Mouse (Mus musculus): ENCODE data around the gene Grk4. TPM values are rescaled to one million over a fixed set of nuclear protein-coding genes. Genes with fewer than 3 reads are reported as not detected.
"Not testable (repeated sequence)": the region's sequence is repeated elsewhere in the genome, so short reads cannot be mapped to it uniquely, and the experiment has no call there.

Gene Grk4
- polyA plus RNA-seq, 1 experiment from 2014 or later = 2.0 TPM

- Histone ChIP-seq H3K9me3 (ENCODE audit: control insufficient read depth, low read length) (no peaks in the 10 kb centered on the region), H3K27ac (replicated peaks in 1 of 2; ENCODE audit: control insufficient read depth in 1 of 2, insufficient read depth in 1 of 2, low read depth in 2 of 2, low read length in 2 of 2) (no peak overlapping the region), H3K4me1 (ENCODE audit: control insufficient read depth in 2 of 2, insufficient read depth in 2 of 2, low read length in 2 of 2) (no peaks in the 10 kb centered on the region), H3K27me3 (ENCODE audit: control insufficient read depth, insufficient read depth, low read length) (no peaks in the 10 kb centered on the region), H3K9ac (ENCODE audit: low read length) (no peak overlapping the region), H3K4me2 (ENCODE audit: low read length) (no peak overlapping the region), H3K4me3 (ENCODE audit: control insufficient read depth in 1 of 2, insufficient read depth in 1 of 2, low read depth in 1 of 2, low read length in 2 of 2) (no peak overlapping the region), H3K36me3 (ENCODE audit: control insufficient read depth, insufficient read depth, low read length) (no peaks in the 10 kb centered on the region)
- no peak for ATAC-seq (ENCODE audit: insufficient number of reproducible peaks, insufficient read depth, low FRiP score, low read depth)
- WGBS = 85% methylated on average over 1 of the region's 1 CpGs
Measured at GRCm38 (mm10) chr5:34708436-34708835, 48.3 kb downstream of the Grk4 start.

DNA sequence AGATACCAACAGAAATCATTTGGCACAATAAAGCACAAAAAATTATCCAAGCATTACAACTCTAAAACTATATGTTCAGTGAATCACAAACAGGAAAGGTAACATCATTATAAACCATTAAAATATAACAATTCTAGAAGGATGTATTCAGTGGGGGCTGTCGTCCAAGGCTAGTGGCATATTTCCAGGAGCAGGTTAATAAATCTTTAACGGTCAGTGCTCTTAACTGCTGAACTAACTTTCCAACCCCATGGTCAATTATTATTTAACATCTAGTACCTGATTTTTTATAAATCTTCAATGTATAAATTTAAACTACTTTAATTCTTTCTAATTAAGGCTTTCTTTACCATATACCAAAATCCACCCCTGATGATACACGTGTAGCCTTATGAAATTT lies 54.2 kb downstream of the Grk4 start:
- not testable (repeated sequence) for H3K9me3 ChIP-seq (ENCODE audit: control insufficient read depth, low read length); H3K36me3 ChIP-seq (ENCODE audit: control insufficient read depth, insufficient read depth, low read length); H3K27ac ChIP-seq (replicated peaks in 1 of 2; ENCODE audit: control insufficient read depth in 1 of 2, insufficient read depth in 1 of 2, low read depth in 2 of 2, low read length in 2 of 2); ATAC-seq (ENCODE audit: insufficient number of reproducible peaks, insufficient read depth, low FRiP score, low read depth); H3K4me1 ChIP-seq (ENCODE audit: control insufficient read depth in 2 of 2, insufficient read depth in 2 of 2, low read length in 2 of 2); H3K9ac ChIP-seq (ENCODE audit: low read length); H3K4me2 ChIP-seq (ENCODE audit: low read length); H3K27me3 ChIP-seq (ENCODE audit: control insufficient read depth, insufficient read depth, low read length); H3K4me3 ChIP-seq (ENCODE audit: control insufficient read depth in 1 of 2, insufficient read depth in 1 of 2, low read depth in 1 of 2, low read length in 2 of 2)
- WGBS = 80% methylated on average over 3 of the region's 3 CpGs

- ATAC-seq (ENCODE audit: insufficient number of reproducible peaks, insufficient read depth, low FRiP score, low read depth) = no peak
- H3K4me2 ChIP-seq (ENCODE audit: low read length) = no peak overlapping the region
- H3K9ac ChIP-seq (ENCODE audit: low read length) = no peak overlapping the region
- H3K4me3 ChIP-seq (ENCODE audit: control insufficient read depth in 1 of 2, insufficient read depth in 1 of 2, low read depth in 1 of 2, low read length in 2 of 2) = no peak overlapping the region
- H3K4me1 ChIP-seq (ENCODE audit: control insufficient read depth in 2 of 2, insufficient read depth in 2 of 2, low read length in 2 of 2) = no peaks in the 10 kb centered on the region
- 78% methylated on average over 5 of the region's 5 CpGs for WGBS
- no peaks in the 10 kb centered on the region for H3K27me3 ChIP-seq (ENCODE audit: control insufficient read depth, insufficient read depth, low read length)
- H3K36me3 ChIP-seq (ENCODE audit: control insufficient read depth, insufficient read depth, low read length) = no peaks in the 10 kb centered on the region
- no peaks in the 10 kb centered on the region for H3K9me3 ChIP-seq (ENCODE audit: control insufficient read depth, low read length)
- no peak overlapping the region for H3K27ac ChIP-seq (replicated peaks in 1 of 2; ENCODE audit: control insufficient read depth in 1 of 2, insufficient read depth in 1 of 2, low read depth in 2 of 2, low read length in 2 of 2)
Measured at GRCm38 (mm10) chr5:34714816-34715215, 54.6 kb downstream of the Grk4 start.

- Histone ChIP-seq H3K4me3 (ENCODE audit: control insufficient read depth in 1 of 2, insufficient read depth in 1 of 2, low read depth in 1 of 2, low read length in 2 of 2) (no peak overlapping the region), H3K4me2 (ENCODE audit: low read length) (no peak overlapping the region), H3K4me1 (ENCODE audit: control insufficient read depth in 2 of 2, insufficient read depth in 2 of 2, low read length in 2 of 2) (peaks cover 0 to 5% of the 10 kb centered on the region in 2 experiments; a peak in 1 of 4 replicates), H3K36me3 (ENCODE audit: control insufficient read depth, insufficient read depth, low read length) (no peaks in the 10 kb centered on the region), H3K9ac (ENCODE audit: low read length) (no peak overlapping the region), H3K27me3 (ENCODE audit: control insufficient read depth, insufficient read depth, low read length) (no peaks in the 10 kb centered on the region), H3K9me3 (ENCODE audit: control insufficient read depth, low read length) (no peaks in the 10 kb centered on the region), H3K27ac (replicated peaks in 1 of 2; ENCODE audit: control insufficient read depth in 1 of 2, insufficient read depth in 1 of 2, low read depth in 2 of 2, low read length in 2 of 2) (no peak overlapping the region)
- ATAC-seq (ENCODE audit: insufficient number of reproducible peaks, insufficient read depth, low FRiP score, low read depth) = no peak
Measured at GRCm38 (mm10) chr5:34729141-34729540, 69.0 kb downstream of the Grk4 start.

DNA sequence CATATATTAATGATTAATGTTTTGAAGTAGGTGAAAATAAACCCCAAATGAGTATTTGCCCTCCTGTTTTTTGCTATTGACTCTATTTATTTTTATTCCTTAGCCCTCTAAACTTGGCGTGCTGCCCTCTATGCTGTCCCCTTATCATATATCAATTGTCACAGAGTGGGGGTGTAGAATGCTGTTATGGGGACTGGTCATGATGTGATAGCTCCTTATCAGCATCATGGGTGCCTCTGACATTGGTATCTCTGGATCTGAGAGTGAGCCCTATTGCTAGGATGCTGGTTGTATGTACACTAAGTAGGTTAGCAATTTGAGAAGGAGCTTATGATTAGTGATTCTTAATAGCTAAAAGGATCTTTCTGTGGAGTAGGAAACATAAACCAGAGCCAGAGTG lies 70.1 kb downstream of the Grk4 start:
- WGBS = 26% methylated on average over 1 of the region's 1 CpGs
- H3K36me3 ChIP-seq (ENCODE audit: control insufficient read depth, insufficient read depth, low read length) = no peaks in the 10 kb centered on the region
- no peak overlapping the region for H3K4me2 ChIP-seq (ENCODE audit: low read length)
- H3K4me3 ChIP-seq (ENCODE audit: control insufficient read depth in 1 of 2, insufficient read depth in 1 of 2, low read depth in 1 of 2, low read length in 2 of 2) = no peak overlapping the region
- H3K4me1 ChIP-seq (ENCODE audit: control insufficient read depth in 2 of 2, insufficient read depth in 2 of 2, low read length in 2 of 2) = peaks cover 0 to 5% of the 10 kb centered on the region in 2 experiments; a peak in 1 of 4 replicates
- H3K27ac ChIP-seq (replicated peaks in 1 of 2; ENCODE audit: control insufficient read depth in 1 of 2, insufficient read depth in 1 of 2, low read depth in 2 of 2, low read length in 2 of 2) = no peak overlapping the region
- H3K9me3 ChIP-seq (ENCODE audit: control insufficient read depth, low read length) = no peaks in the 10 kb centered on the region
- ATAC-seq (ENCODE audit: insufficient number of reproducible peaks, insufficient read depth, low FRiP score, low read depth) = no peak
- H3K9ac ChIP-seq (ENCODE audit: low read length) = no peak overlapping the region
- no peaks in the 10 kb centered on the region for H3K27me3 ChIP-seq (ENCODE audit: control insufficient read depth, insufficient read depth, low read length)

- 55% methylated on average over 3 of the region's 3 CpGs for WGBS
- no peak for ATAC-seq (ENCODE audit: insufficient number of reproducible peaks, insufficient read depth, low FRiP score, low read depth)
- Histone ChIP-seq H3K9ac (ENCODE audit: low read length) (no peak overlapping the region), H3K36me3 (ENCODE audit: control insufficient read depth, insufficient read depth, low read length) (no peaks in the 10 kb centered on the region), H3K4me2 (ENCODE audit: low read length) (no peak overlapping the region), H3K9me3 (ENCODE audit: control insufficient read depth, low read length) (no peaks in the 10 kb centered on the region), H3K27ac (replicated peaks in 1 of 2; ENCODE audit: control insufficient read depth in 1 of 2, insufficient read depth in 1 of 2, low read depth in 2 of 2, low read length in 2 of 2) (no peak overlapping the region), H3K27me3 (ENCODE audit: control insufficient read depth, insufficient read depth, low read length) (no peaks in the 10 kb centered on the region), H3K4me1 (ENCODE audit: control insufficient read depth in 2 of 2, insufficient read depth in 2 of 2, low read length in 2 of 2) (peaks cover 0 to 2% of the 10 kb centered on the region in 2 experiments; a peak in 1 of 4 replicates), H3K4me3 (ENCODE audit: control insufficient read depth in 1 of 2, insufficient read depth in 1 of 2, low read depth in 1 of 2, low read length in 2 of 2) (no peak overlapping the region)
Measured at GRCm38 (mm10) chr5:34751477-34751876, 91.3 kb downstream of the Grk4 start.

GRCm38 (mm10) chr5:34758762-34759161 lies 98.6 kb downstream of the Grk4 start:
- no peaks in the 10 kb centered on the region for H3K36me3 ChIP-seq (ENCODE audit: control insufficient read depth, insufficient read depth, low read length)
- no peak overlapping the region for H3K4me3 ChIP-seq (ENCODE audit: control insufficient read depth in 1 of 2, insufficient read depth in 1 of 2, low read depth in 1 of 2, low read length in 2 of 2)
- no peaks in the 10 kb centered on the region for H3K9me3 ChIP-seq (ENCODE audit: control insufficient read depth, low read length)
- H3K9ac ChIP-seq (ENCODE audit: low read length) = no peak overlapping the region
- WGBS = 66% methylated on average over 1 of the region's 1 CpGs
- peaks cover 4 to 9% of the 10 kb centered on the region in 2 experiments for H3K4me1 ChIP-seq (ENCODE audit: control insufficient read depth in 2 of 2, insufficient read depth in 2 of 2, low read length in 2 of 2)
- no peak overlapping the region for H3K4me2 ChIP-seq (ENCODE audit: low read length)
- H3K27ac ChIP-seq (replicated peaks in 1 of 2; ENCODE audit: control insufficient read depth in 1 of 2, insufficient read depth in 1 of 2, low read depth in 2 of 2, low read length in 2 of 2) = no peak overlapping the region
- ATAC-seq (ENCODE audit: insufficient number of reproducible peaks, insufficient read depth, low FRiP score, low read depth) = no peak
- H3K27me3 ChIP-seq (ENCODE audit: control insufficient read depth, insufficient read depth, low read length) = no peaks in the 10 kb centered on the region

GRCm38 (mm10) chr5:34760850-34761508 lies 100.8 kb downstream of the Grk4 start:
- Histone ChIP-seq H3K4me3 (ENCODE audit: control insufficient read depth in 1 of 2, insufficient read depth in 1 of 2, low read depth in 1 of 2, low read length in 2 of 2) (peak overlapping the region; percentile 90 to 98), H3K27ac (replicated peaks in 1 of 2; ENCODE audit: control insufficient read depth in 1 of 2, insufficient read depth in 1 of 2, low read depth in 2 of 2, low read length in 2 of 2) (peak overlapping the region; percentile 94), H3K27me3 (ENCODE audit: control insufficient read depth, insufficient read depth, low read length) (no peaks in the 10 kb centered on the region), H3K9me3 (ENCODE audit: control insufficient read depth, low read length) (no peaks in the 10 kb centered on the region), H3K9ac (ENCODE audit: low read length) (peak overlapping the region; percentile 96), H3K4me2 (ENCODE audit: low read length) (peak overlapping the region; percentile 93), H3K36me3 (ENCODE audit: control insufficient read depth, insufficient read depth, low read length) (no peaks in the 10 kb centered on the region), H3K4me1 (ENCODE audit: control insufficient read depth in 2 of 2, insufficient read depth in 2 of 2, low read length in 2 of 2) (peaks cover 4 to 9% of the 10 kb centered on the region in 2 experiments)
- peak; percentile 19; the same call in 1 of the 2 replicates for ATAC-seq (ENCODE audit: insufficient number of reproducible peaks, insufficient read depth, low FRiP score, low read depth)
- WGBS = 1% methylated on average over 19 of the region's 19 CpGs
